Mouse (Mus musculus): Measurements from ENCODE around the gene Casp8ap2. TPM values are rescaled to one million over a fixed set of nuclear protein-coding genes. Genes with fewer than 3 reads are reported as not detected.
A peak's percentile ranks its signal among the peaks of the same experiment; 100 is the strongest.

Gene Casp8ap2
- polyA plus RNA-seq, 1 experiment from 2014 or later = 60.8 TPM

GRCm38 (mm10) chr4:32587543-32587942 is 27.7 kb upstream of the Casp8ap2 start:
- Histone ChIP-seq H3K4me2 (replicated peaks) (no peak overlapping the region), H3K36me3 (no peaks in the 10 kb centered on the region), H3K9ac (replicated peaks) (no peak overlapping the region), H3K27ac (no peak overlapping the region), H3K4me3 (replicated peaks) (no peak overlapping the region), H3K4me1 (replicated peaks) (no peaks in the 10 kb centered on the region), H3K9me3 (no peaks in the 10 kb centered on the region), H3K27me3 (no peaks in the 10 kb centered on the region)
- WGBS = 90% methylated on average over 5 of the region's 5 CpGs
- ATAC-seq = no peak

GRCm38 (mm10) chr4:32588237-32588636 is 27.0 kb upstream of the Casp8ap2 start:
- no peak overlapping the region for H3K4me2 ChIP-seq (replicated peaks)
- H3K9ac ChIP-seq (replicated peaks) = no peak overlapping the region
- no peaks in the 10 kb centered on the region for H3K9me3 ChIP-seq
- no peaks in the 10 kb centered on the region for H3K4me1 ChIP-seq (replicated peaks)
- H3K27me3 ChIP-seq = no peaks in the 10 kb centered on the region
- no peaks in the 10 kb centered on the region for H3K36me3 ChIP-seq
- no peak overlapping the region for H3K27ac ChIP-seq
- no peak for ATAC-seq
- no peak overlapping the region for H3K4me3 ChIP-seq (replicated peaks)
- WGBS = 93% methylated on average over 6 of the region's 6 CpGs

- no peak overlapping the region for H3K4me3 ChIP-seq (replicated peaks)
- no peaks in the 10 kb centered on the region for H3K36me3 ChIP-seq
- no peak overlapping the region for H3K9ac ChIP-seq (replicated peaks)
- no peak overlapping the region for H3K4me2 ChIP-seq (replicated peaks)
- H3K4me1 ChIP-seq (replicated peaks) = no peaks in the 10 kb centered on the region
- WGBS = 24% methylated on average over 12 of the region's 12 CpGs
- no peaks in the 10 kb centered on the region for H3K27me3 ChIP-seq
- ATAC-seq = no peak
- H3K27ac ChIP-seq = no peak overlapping the region
- no peaks in the 10 kb centered on the region for H3K9me3 ChIP-seq
These were observed 14.1 kb upstream of the Casp8ap2 start for GRCm38 (mm10) chr4:32601135-32601534.

- ATAC-seq = no peak
- 66% methylated on average over 3 of the region's 3 CpGs for WGBS
- no peak within 1 kb of the TSS for H3K4me2 ChIP-seq (replicated peaks)
- no peaks in the 10 kb centered on the region for H3K9me3 ChIP-seq
- no peak within 1 kb of the TSS for H3K27ac ChIP-seq
- H3K36me3 ChIP-seq = no peaks in the 10 kb centered on the region
- no peaks in the 10 kb centered on the region for H3K4me1 ChIP-seq (replicated peaks)
- H3K27me3 ChIP-seq = no peaks in the 10 kb centered on the region
- H3K9ac ChIP-seq (replicated peaks) = no peak within 1 kb of the TSS
- no peak within 1 kb of the TSS for H3K4me3 ChIP-seq (replicated peaks)
These were observed 12.6 kb upstream of the Casp8ap2 start, which contains the start of gene Gja10 for GRCm38 (mm10) chr4:32602660-32603059. TSS of gene Gja10 (minus strand) at chr4:32602760.

- Histone ChIP-seq H3K27ac (no peak overlapping the region), H3K36me3 (peaks cover 4% of the 10 kb centered on the region), H3K4me2 (replicated peaks) (no peak overlapping the region), H3K4me1 (replicated peaks) (peaks cover 12% of the 10 kb centered on the region), H3K9ac (replicated peaks) (no peak overlapping the region), H3K4me3 (replicated peaks) (no peak overlapping the region), H3K27me3 (no peaks in the 10 kb centered on the region), H3K9me3 (no peaks in the 10 kb centered on the region)
- ATAC-seq = no peak
These were observed 6.4 kb downstream of the Casp8ap2 start for GRCm38 (mm10) chr4:32621637-32622036.

- Histone ChIP-seq H3K36me3 (peaks cover 34% of the 10 kb centered on the region), H3K4me3 (replicated peaks) (no peak overlapping the region), H3K27ac (no peak overlapping the region), H3K9me3 (no peaks in the 10 kb centered on the region), H3K4me2 (replicated peaks) (no peak overlapping the region), H3K27me3 (no peaks in the 10 kb centered on the region), H3K9ac (replicated peaks) (no peak overlapping the region), H3K4me1 (replicated peaks) (0 out of 2 replicates have a peak, but pooled peaks cover 4% of the 10 kb centered on the region)
- 95% methylated on average over 5 of the region's 5 CpGs for WGBS
- no peak for ATAC-seq
These were observed 36.4 kb downstream of the Casp8ap2 start for GRCm38 (mm10) chr4:32651669-32652068.

- H3K27me3 ChIP-seq = no peaks in the 10 kb centered on the region
- no peaks in the 10 kb centered on the region for H3K9me3 ChIP-seq
- peak overlapping the region; percentile 86 for H3K27ac ChIP-seq
- H3K36me3 ChIP-seq = peaks cover 14% of the 10 kb centered on the region
- peaks cover 14% of the 10 kb centered on the region for H3K4me1 ChIP-seq (replicated peaks)
- peak overlapping the region; percentile 98 for H3K4me3 ChIP-seq (replicated peaks)
- ATAC-seq = peak; percentile 71
- peak overlapping the region; percentile 80 for H3K4me2 ChIP-seq (replicated peaks)
- WGBS = 56% methylated on average over 11 of the region's 11 CpGs
- peak overlapping the region; percentile 64 for H3K9ac ChIP-seq (replicated peaks)
These were observed 41.1 kb downstream of the Casp8ap2 start for GRCm38 (mm10) chr4:32656146-32656904.

- peak; percentile 93 for ATAC-seq
- under 1% methylated on average over 58 of the region's 68 CpGs for WGBS
These were observed 41.8 kb downstream of the Casp8ap2 start, which contains the start of gene Mdn1 for GRCm38 (mm10) chr4:32656918-32657662. TSS of gene Mdn1 (plus strand) at chr4:32657119.

GRCm38 (mm10) chr4:32665843-32666242 is 50.6 kb downstream of the Casp8ap2 start:
- Histone ChIP-seq H3K36me3 (peaks cover 63% of the 10 kb centered on the region), H3K27ac (no peak overlapping the region), H3K9ac (replicated peaks) (no peak overlapping the region), H3K27me3 (no peaks in the 10 kb centered on the region), H3K9me3 (no peaks in the 10 kb centered on the region), H3K4me1 (replicated peaks) (no peaks in the 10 kb centered on the region), H3K4me3 (replicated peaks) (no peak overlapping the region), H3K4me2 (replicated peaks) (no peak overlapping the region)
- no peak for ATAC-seq
- 92% methylated on average over 4 of the region's 4 CpGs for WGBS

More at GRCm38 (mm10) chr4:32656918-32657662, 41.8 kb downstream of the Casp8ap2 start, which contains the start of gene Mdn1:
- Histone ChIP-seq H3K4me2 (replicated peaks) (peak within 1 kb of the TSS; percentile 80), H3K4me3 (replicated peaks) (peak within 1 kb of the TSS; percentile 98), H3K27me3 (no peaks in the 10 kb centered on the region), H3K9ac (replicated peaks) (peak within 1 kb of the TSS; percentile 73), H3K4me1 (replicated peaks) (peaks cover 14% of the 10 kb centered on the region), H3K36me3 (peaks cover 14% of the 10 kb centered on the region), H3K27ac (peak within 1 kb of the TSS; percentile 86), H3K9me3 (no peaks in the 10 kb centered on the region)

GRCm38 (mm10) chr4:32668291-32668690 is 53.0 kb downstream of the Casp8ap2 start:
- Histone ChIP-seq H3K9ac (replicated peaks) (no peak overlapping the region), H3K4me3 (replicated peaks) (no peak overlapping the region), H3K27me3 (no peaks in the 10 kb centered on the region), H3K9me3 (no peaks in the 10 kb centered on the region), H3K4me2 (replicated peaks) (no peak overlapping the region), H3K4me1 (replicated peaks) (no peaks in the 10 kb centered on the region), H3K36me3 (peaks cover 75% of the 10 kb centered on the region), H3K27ac (no peak overlapping the region)
- WGBS = 84% methylated on average over 1 of the region's 1 CpGs
- ATAC-seq = no peak

- WGBS = 90% methylated on average over 2 of the region's 2 CpGs
- Histone ChIP-seq H3K4me1 (replicated peaks) (no peaks in the 10 kb centered on the region), H3K4me3 (replicated peaks) (no peak overlapping the region), H3K27ac (no peak overlapping the region), H3K9ac (replicated peaks) (no peak overlapping the region), H3K27me3 (no peaks in the 10 kb centered on the region), H3K36me3 (peaks cover 73% of the 10 kb centered on the region), H3K9me3 (no peaks in the 10 kb centered on the region), H3K4me2 (replicated peaks) (no peak overlapping the region)
- ATAC-seq = no peak
These were observed 54.6 kb downstream of the Casp8ap2 start for GRCm38 (mm10) chr4:32669825-32670224.

GRCm38 (mm10) chr4:32674025-32674424 is 58.8 kb downstream of the Casp8ap2 start:
- Histone ChIP-seq H3K4me1 (replicated peaks) (no peaks in the 10 kb centered on the region), H3K27me3 (no peaks in the 10 kb centered on the region), H3K4me3 (replicated peaks) (no peak overlapping the region), H3K4me2 (replicated peaks) (no peak overlapping the region), H3K27ac (no peak overlapping the region), H3K9ac (replicated peaks) (no peak overlapping the region), H3K36me3 (peaks cover 79% of the 10 kb centered on the region), H3K9me3 (no peaks in the 10 kb centered on the region)
- no peak for ATAC-seq
- 96% methylated on average over 2 of the region's 2 CpGs for WGBS

Measured in midbrain, embryonic 13.5 days (tissue).